Mouse (Mus musculus) thymus, postnatal 14 days (tissue): ENCODE measurements around the gene Cenpt.

ENCODE experiments used
- DNase-seq: peaks from one replicate; pipeline ENCODE4 v3.0.0; 2021

The Cenpt gene

GRCm38 (mm10) chr8:105853178-105853577, at the start of gene Cenpt:
Gene Cenpt, minus strand, starts transcription at chr8:105853278.
- no peak for DNase-seq

GRCm38 (mm10) chr8:105900941-105901616, 48.0 kb upstream of the Cenpt start:
- peak; percentile 20 for DNase-seq

DNA sequence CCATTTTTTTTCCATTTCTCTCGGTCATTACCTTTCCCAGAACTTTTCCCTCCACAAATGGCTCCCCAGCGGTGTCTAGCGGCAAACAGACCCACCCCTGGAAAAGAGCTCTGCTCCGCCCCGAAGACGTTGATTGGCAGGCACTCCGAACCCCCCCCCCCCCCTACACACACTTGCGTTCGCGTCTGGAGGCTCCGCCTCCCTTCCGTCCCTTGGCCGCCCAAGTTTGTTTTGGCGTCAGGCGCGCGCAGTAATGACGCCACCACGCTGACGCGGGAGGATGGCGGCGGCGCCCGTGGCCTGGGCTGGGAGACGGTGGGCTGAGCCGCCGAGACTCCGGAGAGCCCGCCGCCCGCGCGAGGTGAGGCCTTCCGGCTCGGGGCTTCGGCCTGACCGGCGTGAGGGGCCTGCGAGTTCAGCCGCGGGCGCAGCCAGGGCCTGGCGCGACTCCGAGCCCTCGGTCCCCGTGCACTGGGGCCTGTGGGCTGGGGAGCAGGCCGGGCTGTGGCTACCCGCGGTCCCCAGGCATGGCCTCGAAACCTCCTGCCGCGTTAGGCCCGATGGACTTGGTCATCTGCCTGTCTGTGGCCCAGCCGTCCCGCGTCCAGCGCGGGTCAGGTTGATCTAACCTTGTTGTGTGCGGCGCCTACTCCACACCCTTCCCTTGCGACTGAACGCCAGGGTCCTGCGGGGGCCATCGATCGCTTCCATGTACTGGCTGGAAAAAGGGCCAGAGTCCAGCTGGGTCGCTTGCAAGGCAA, 47.3 kb upstream of the Cenpt start, which contains the start of gene Pskh1:
Gene Pskh1, plus strand, starts transcription at position 262 of the 761 bp plus-strand sequence.
- DNase-seq, result peak; percentile 95

- DNase-seq, result no peak
These were observed 44.9 kb upstream of the Cenpt start for GRCm38 (mm10) chr8:105897801-105898480.

- peak; percentile 21 for DNase-seq
These were observed 40.3 kb upstream of the Cenpt start, which contains the start of gene Nrn1l for GRCm38 (mm10) chr8:105893339-105893738. Gene Nrn1l, plus strand, starts transcription at chr8:105893567.

- DNase-seq, result peak; percentile 48
These were observed 39.4 kb upstream of the Cenpt start for GRCm38 (mm10) chr8:105892432-105892831.

GRCm38 (mm10) chr8:105890870-105891269, 37.8 kb upstream of the Cenpt start:
- no peak for DNase-seq

- no peak for DNase-seq
These were observed 36.8 kb upstream of the Cenpt start for GRCm38 (mm10) chr8:105889756-105890465.

GRCm38 (mm10) chr8:105880754-105881520, 27.9 kb upstream of the Cenpt start, which contains the start of gene Edc4:
Gene Edc4, plus strand, starts transcription at chr8:105880881.
- DNase-seq, result peak; percentile 88

DNA sequence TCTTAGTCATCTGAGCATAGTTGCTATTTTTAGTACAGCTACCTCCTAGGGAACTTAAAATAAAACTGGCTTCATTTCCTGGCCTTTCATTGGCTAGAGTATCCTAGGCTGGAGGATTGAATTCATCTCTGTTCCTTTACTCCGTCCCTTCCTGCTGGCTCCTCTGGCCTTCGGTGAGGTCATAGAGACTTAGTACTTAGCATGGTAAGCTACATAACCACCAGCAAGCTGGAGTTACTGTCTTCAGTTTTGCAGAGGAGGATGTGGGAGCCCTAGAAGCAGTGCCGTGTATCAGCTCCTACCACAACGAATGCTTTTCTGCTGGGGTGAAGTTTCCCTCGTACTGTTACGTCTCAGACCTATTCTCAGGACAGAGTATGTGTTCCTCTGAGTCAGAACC, 21.2 kb upstream of the Cenpt start:
- DNase-seq, result no peak

DNA sequence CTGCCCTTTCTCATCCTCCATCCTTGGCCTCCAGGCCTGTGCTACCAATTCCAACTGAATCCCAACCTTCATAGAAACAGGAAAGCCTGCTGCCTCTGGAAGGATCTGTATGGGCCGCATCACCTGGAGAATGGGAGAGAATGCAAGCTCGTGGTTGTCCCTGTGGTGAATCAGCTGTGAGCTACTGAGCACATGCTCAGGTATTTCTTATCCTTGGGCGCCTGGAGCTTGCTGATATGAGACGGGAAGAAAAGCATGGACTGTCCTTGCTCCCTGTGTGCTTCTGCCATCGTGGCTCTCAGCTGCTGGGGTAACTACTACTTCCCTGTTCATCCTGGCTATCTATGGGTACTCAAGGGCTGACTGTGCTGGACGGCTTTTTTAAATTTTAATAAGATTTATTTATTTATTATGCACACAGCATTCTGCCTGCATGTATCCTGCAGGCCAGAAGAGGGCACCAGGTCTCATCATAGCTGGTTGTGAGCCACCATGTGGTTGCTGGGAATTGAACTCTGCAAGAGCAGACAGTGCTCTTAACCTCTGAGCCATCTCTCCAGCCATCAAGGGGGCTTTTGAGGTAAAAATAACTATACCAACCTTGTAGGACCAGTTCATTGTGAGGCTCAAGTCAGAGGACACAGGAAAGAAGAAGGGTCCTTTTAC, 13.4 kb upstream of the Cenpt start:
- DNase-seq, result no peak

GRCm38 (mm10) chr8:105861951-105862350, 8.9 kb upstream of the Cenpt start:
- DNase-seq, result peak; percentile 32

GRCm38 (mm10) chr8:105860143-105860981, 7.3 kb upstream of the Cenpt start, which contains the start of gene Nutf2:
Gene Nutf2, plus strand, starts transcription at chr8:105860580.
- DNase-seq, result peak; percentile 92

GRCm38 (mm10) chr8:105859314-105859713, 6.2 kb upstream of the Cenpt start:
- DNase-seq, result no peak

DNA sequence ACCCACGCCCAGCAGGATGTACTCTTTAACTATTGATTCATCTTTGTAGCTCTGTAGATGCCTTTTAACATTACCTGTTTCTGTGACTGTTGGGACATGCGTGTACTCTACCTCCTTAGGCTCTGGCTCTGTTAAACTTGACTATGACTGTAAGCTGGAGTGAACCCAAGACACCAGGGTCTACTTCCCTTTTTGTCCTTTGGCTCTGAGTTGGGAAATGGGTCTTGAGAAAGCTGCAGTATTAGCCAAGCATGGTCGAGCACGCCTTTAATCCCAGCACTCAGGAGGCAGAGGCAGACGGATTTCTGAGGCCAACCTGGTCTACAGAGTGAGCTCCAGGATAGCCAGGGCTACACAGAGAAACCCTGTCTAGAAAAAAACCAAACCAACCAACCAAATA, 5.4 kb upstream of the Cenpt start:
- no peak for DNase-seq

DNA sequence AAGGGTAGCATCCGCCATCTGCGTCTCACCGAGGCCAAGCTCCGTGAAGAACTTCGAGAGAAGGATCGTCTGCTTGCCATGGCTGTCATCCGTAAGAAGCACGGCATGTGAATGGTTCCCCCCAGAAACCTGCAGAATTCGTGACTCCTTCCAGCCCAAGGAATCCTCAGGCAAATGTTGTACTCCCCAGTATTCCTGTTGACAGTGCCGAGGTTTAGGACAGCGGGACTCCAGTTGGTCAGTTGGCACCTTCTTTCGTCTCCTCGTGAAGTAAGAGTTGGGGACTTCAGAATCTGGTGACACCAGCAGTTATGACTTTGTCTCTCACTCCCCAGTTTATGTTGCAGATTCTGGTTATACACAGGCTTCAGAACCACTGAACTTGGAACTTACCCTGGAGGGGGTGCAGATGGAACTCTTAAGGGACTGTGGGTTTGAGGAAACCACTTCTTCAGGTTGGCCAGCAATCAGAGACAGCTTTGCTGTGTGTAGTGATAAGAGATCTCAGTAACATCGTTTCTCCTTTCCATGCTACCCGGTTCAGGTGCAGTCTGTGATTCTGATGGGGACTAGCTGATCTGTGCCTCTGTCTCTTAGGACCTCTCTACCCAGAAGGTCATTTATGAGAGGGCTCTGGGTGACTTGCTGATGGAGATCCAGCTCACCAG, 3.2 kb upstream of the Cenpt start:
- DNase-seq, result no peak

DNA sequence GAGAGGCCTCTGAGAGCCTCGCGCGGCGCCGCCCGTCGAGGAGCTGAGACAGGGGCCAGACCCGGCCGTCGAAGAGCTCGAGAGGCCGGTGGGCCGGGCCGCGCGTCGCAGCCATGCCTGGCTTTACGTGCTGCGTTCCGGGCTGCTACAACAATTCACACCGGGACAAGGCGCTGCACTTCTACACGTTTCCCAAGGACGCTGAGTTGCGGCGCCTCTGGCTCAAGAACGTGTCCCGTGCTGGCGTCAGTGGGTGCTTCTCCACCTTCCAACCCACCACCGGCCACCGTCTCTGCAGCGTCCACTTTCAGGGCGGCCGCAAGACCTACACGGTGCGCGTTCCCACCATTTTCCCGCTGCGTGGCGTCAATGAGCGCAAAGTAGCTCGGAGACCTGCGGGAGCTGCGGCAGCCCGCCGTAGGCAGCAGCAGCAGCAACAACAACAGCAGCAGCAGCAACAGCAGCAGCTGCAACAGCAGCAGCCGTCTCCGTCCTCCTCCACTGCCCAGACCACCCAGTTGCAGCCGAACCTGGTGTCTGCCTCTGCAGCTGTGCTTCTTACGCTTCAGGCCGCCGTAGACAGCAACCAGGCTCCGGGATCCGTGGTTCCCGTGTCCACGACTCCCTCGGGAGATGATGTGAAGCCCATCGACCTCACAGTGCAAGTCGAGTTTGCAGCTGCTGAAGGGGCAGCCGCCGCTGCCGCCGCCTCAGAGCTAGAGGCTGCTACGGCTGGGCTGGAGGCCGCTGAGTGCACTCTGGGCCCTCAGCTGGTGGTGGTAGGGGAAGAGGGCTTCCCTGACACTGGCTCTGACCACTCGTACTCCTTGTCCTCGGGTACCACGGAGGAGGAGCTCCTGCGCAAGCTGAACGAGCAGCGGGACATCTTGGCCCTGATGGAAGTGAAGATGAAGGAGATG, 2.4 kb upstream of the Cenpt start:
- DNase-seq, result peak; percentile 60

- DNase-seq, result peak; percentile 96
These were observed 1.7 kb upstream of the Cenpt start, which contains the start of gene Thap11 for GRCm38 (mm10) chr8:105854715-105855216. Gene Thap11, plus strand, starts transcription at chr8:105855132.
